Mouse (Mus musculus) liver, postnatal 0 days (tissue): ENCODE data around the gene Nostrin.

Experiments used
- CTCF ChIP-seq: sonication (generic); IDR thresholded peaks from 2 replicates; pipeline ENCODE4 v1.5.1; 2016; ENCODE audit warnings: antibody characterized with exemption, low read depth
- EP300 ChIP-seq: IDR thresholded peaks from 2 replicates; pipeline ENCODE4 v1.6.1; 2016; ENCODE audit warnings: antibody characterized with exemption, low read depth, mild to moderate bottlenecking

DNA sequence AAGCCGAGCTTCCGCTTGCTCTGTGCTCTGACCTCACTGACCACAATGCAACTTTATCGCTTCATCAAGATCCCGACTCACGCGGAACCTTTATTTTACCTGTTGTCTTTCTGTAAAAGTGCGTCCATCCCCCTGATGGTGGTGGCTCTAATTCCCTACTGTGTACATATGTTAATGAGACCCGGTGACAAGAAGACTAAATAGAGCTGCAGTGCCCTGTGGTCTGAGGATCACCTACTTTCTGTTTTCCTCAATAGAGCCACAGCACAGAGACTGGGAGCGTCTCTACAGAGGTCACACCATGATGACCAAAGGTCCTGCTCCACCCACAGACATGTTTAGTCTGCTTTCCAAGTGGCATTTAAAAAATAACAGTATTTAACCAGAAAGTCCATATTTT, 91.3 kb downstream of the Nostrin start:
- no peak for TF ChIP-seq EP300
- TF ChIP-seq CTCF, result no peak
